Mouse (Mus musculus) R1 (cell line): ENCODE results near the gene Crim1.

Experiments
- DNase-seq: peaks from one replicate; pipeline ENCODE4 v3.0.0-alpha.2; 2018; ENCODE audit warnings: low read depth, low spot score

The Crim1 gene

DNA sequence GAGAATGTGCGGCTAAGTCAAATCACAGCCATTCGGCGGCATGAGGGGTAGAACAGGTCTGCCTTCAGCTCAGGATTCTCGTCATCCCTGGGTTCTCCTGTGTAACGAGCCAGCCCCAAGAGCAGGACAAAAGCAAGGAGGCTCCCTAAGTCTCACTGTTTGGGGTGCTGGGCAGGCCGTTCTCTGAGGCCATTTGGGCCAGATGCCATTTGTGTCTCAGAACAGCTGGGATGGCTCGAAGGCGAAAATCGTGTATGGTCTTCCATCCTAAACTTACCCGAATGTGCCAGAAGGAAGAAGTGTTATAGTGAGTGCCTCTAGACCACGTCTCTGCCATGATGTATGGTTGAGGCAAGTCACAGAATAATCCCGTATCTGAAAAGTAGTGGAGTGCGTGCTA lies 86.0 kb downstream of the Crim1 start:
- no peak for DNase-seq

DNA sequence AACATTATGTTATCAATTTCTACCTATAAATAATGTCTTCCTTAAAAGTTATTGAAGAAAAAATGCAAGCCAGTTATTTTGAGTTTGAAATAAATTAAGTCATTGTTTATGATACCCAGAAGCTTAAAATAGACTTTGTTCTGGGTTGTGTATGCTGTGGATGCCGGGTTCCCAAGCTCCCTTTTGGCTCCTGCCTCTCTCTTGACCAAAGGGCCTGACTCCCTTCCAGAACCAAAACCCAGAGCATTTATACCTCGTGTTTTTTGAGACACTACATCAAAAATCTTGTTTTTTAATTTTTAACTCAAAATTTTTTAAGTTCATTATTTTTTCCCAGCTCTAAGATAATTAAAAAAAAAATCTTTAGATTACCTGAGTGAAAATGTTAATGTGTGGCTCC lies 87.3 kb downstream of the Crim1 start:
- DNase-seq = no peak

DNA sequence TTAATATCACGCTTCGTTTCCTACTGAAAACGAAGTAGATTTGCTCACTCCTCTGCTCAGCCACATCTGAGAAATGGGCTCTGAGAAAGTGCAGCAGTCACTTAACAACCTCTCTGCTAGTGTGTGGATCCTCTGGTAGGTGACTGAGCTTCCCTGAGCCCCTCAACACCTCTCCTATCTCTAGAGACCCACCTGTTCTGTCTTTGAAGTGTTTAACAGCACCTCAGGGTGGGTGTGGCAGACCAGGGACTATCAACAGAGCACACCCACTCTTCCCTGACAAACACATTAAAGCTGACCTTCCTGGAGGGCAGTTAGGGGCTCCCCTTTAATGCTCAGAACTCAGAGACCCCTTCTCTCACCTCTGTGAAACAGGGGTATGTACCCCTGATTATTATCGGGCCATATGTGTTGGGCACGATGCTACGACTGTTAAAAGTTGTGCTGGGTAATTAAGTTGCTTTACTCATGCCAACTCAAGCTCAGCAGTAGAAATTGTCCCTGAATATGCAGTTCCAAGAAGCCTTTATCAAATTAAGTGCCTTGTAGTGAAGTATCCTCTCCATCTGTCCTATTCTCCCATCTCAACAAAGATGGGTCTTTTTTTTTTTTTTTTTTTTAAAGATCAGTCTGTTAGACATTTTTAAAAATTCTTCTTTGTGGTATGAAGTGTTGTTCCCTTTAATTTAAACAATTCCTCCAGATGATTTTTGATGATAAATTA lies 90.3 kb downstream of the Crim1 start:
- no peak for DNase-seq

DNA sequence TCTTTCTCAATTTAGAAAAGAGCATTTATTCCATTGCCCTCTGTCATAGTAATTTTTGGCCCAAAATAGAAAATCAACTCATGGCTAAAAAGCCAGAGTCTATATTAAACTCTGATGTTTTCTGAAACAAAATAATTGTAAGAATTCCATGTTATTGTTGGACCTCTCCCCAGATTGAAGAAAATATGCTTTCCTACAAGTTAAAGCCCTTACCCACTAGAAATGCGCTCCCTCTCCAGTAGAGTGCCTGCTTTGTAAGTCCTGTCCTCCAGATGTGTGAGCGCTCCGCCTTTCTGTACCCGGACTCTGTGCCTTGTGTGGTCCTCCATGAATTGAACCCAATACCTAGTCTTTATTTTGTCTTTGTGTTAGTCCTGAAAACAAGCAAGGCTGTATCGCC lies 91.0 kb downstream of the Crim1 start:
- no peak for DNase-seq

- no peak for DNase-seq
These were observed 92.3 kb downstream of the Crim1 start for GRCm38 (mm10) chr17:78292301-78292700.

DNA sequence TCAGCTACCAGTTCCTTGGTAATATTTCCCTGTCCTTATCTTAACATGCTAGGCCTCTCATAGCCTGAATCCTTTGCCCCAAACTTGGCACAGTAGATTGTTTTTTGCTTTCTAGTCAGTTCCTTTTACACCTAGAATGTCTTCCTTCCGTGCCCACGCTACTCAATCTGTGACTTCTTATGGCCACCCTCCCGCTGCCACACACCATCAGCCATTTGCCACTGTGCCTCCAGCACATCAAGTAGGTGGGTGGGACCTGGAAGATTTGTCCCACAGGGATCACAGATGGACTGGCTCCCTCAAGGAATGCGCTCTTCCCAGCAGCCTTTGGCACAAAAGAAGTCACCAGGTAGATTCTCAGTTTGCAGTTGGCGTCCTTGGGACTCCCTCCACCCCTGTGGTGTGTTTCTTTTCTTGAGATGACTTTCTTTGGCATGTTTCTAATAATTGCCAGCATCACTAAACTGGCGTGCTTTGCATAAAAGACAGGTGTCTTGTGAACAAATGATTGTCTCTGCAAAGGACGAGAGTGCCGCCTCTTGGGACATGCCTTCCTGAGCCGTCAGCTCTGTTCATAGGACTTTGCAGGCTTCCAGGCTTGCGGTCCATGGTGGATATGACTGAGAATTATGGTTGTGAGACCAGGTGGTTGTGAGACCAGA lies 92.9 kb downstream of the Crim1 start:
- no peak for DNase-seq

- no peak for DNase-seq
These were observed 95.9 kb downstream of the Crim1 start for GRCm38 (mm10) chr17:78295979-78296378.

- no peak for DNase-seq
These were observed 98.1 kb downstream of the Crim1 start for GRCm38 (mm10) chr17:78298140-78298539.

GRCm38 (mm10) chr17:78298967-78299540 lies 99.0 kb downstream of the Crim1 start:
- no peak for DNase-seq

- no peak for DNase-seq
These were observed 103.0 kb downstream of the Crim1 start for GRCm38 (mm10) chr17:78303053-78303452.

- DNase-seq = no peak
These were observed 104.0 kb downstream of the Crim1 start for GRCm38 (mm10) chr17:78304059-78304458.

GRCm38 (mm10) chr17:78306434-78306833 lies 106.4 kb downstream of the Crim1 start:
- DNase-seq = no peak

- DNase-seq = no peak
These were observed 108.2 kb downstream of the Crim1 start for GRCm38 (mm10) chr17:78308221-78308620.

- no peak for DNase-seq
These were observed 113.0 kb downstream of the Crim1 start for GRCm38 (mm10) chr17:78313006-78313405.

GRCm38 (mm10) chr17:78313612-78314011 lies 113.6 kb downstream of the Crim1 start:
- no peak for DNase-seq

DNA sequence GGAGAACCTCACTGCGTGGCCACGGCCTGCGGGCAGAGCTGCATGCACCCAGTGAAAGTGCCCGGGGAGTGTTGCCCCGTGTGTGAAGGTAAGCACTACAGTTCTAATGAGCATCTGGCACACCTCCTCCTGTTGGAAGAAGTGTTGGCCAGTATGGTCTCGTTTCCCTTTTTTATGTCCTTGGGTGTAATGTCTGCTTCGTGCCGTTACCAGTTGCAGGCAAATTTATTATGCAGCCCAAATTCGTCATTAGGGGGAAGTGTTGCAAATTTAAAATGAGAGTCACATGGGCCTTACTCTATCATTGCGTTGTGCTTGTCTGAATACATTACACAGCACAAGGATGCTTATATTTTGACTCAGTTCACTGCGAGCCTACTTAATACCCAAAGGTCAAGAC lies 115.6 kb downstream of the Crim1 start:
- no peak for DNase-seq

- DNase-seq = no peak
These were observed 117.3 kb downstream of the Crim1 start for GRCm38 (mm10) chr17:78317381-78317780.

GRCm38 (mm10) chr17:78318810-78319209 lies 118.8 kb downstream of the Crim1 start:
- no peak for DNase-seq

GRCm38 (mm10) chr17:78321216-78321835 lies 121.3 kb downstream of the Crim1 start:
- DNase-seq = no peak

DNA sequence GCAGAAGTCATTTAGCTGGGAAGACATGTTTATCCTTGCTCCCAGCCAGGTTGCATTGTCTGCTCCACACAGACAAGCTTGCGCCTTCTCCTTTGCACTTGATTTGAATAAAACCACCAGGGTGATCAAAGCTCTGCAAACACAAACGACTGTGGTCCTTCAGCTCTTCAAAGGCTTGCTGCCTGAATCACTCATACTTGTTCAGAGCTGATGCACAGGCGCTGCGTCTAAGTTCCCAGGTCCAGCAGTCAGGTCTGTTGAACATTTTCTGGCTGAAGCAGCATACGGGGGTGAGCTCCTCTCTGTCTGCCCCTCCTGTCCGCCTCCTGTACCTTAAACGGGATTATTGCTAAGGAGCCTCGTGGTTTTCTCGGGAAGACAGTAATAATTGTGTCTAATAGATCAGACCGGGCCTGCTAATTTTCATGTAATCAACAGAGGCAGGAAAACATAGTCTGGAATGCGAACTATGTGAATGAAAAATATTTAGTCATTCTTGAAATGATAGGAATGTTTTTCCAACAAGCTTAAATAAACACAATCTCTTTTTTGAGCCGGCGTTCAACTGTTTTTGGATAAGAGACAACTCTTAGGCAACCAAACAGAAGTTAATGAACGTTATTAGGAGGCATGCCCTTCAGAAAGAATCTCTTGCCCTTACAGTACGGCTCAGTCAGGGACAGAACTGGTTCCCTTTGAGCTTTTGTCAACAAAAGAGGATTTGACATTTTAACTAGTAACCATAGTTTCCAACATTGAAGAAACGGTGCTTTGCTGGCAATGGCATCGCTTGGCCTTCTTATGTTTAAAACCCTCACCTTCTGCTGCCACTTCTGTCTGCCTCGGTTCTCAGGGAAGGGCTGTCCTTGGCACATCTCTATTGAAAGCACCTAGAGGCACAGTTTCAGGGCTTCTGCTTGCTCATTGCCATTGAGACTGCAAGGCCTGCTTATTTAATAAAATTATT lies 122.6 kb downstream of the Crim1 start:
- DNase-seq = no peak

- DNase-seq = no peak
These were observed 125.8 kb downstream of the Crim1 start for GRCm38 (mm10) chr17:78325761-78326332.
